Mouse (Mus musculus) bone marrow macrophage, adult 2 months (primary cell): ENCODE results near the gene Kif5c. TPM values are rescaled to one million over a fixed set of nuclear protein-coding genes. Genes with fewer than 3 reads are reported as not detected.

Experiments used
- H3K27ac ChIP-seq: 2 replicates; pipeline ENCODE4 v1.5.1; 2012; ENCODE audit warnings: low read depth, low read length; ENCODE audit not compliant: insufficient read depth
- H3K4me1 ChIP-seq: 2 replicates; pipeline ENCODE4 v1.6.1; 2012; ENCODE audit warnings: low read length; ENCODE audit not compliant: control insufficient read depth, insufficient read depth
- H3K4me3 ChIP-seq: 2 replicates; pipeline ENCODE4 v1.5.1; 2012; ENCODE audit warnings: mild to moderate bottlenecking, low read length, moderate library complexity; ENCODE audit not compliant: insufficient read depth
- CTCF ChIP-seq: IDR thresholded peaks from 2 replicates; pipeline ENCODE4 v1.5.1; 2012; ENCODE audit warnings: low read depth, mild to moderate bottlenecking, low read length, moderate library complexity
- POLR2A ChIP-seq: IDR thresholded peaks from 2 replicates; pipeline ENCODE4 v1.6.1; 2012; ENCODE audit warnings: mild to moderate bottlenecking, low read depth, low read length, borderline replicate concordance
- polyA plus RNA-seq: library from polyadenylated mRNA; stranded (reverse); fragments of >200 nt; gene quantifications from 2 replicates; pipeline ENCODE4 v1.2.4, GENCODE M21; 2012; ENCODE audit not compliant: missing spikeins, insufficient read depth, insufficient read length

Gene Kif5c
- polyA plus RNA-seq, 1 experiment, result 7.3 TPM

- no peak overlapping the region for H3K27ac ChIP-seq
- peaks cover 3% of the 10 kb centered on the region for H3K4me1 ChIP-seq
- TF ChIP-seq CTCF (no peak), POLR2A (no peak)
- H3K4me3 ChIP-seq, result no peak overlapping the region
Measured at GRCm38 (mm10) chr2:49621234-49621633, 2.1 kb downstream of the Kif5c start.

- H3K4me1 ChIP-seq, result no peaks in the 10 kb centered on the region
Measured at GRCm38 (mm10) chr2:49625581-49625980, 6.5 kb downstream of the Kif5c start.

DNA sequence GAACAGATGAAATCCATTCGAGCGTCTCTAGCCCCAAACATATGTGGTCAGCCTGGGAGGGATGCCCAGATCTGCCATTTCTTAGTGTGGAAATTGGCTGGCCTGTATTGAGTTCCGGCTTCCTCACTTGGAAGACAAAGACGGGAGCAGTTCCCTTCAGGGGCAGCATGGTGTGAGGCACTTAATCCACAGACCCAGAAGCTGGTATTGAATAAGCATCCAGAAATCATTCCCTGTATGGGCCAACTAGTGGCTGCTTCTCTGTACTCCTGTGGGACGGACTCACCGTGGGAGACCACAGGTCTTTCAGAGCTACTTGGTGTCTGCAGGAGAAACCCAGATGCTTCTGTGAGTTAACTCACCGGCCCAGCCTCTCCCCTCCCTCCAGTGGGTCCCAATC lies 8.5 kb downstream of the Kif5c start:
- Histone ChIP-seq H3K27ac (no peak overlapping the region), H3K4me3 (no peak overlapping the region), H3K4me1 (no peaks in the 10 kb centered on the region)
- no peak for TF ChIP-seq POLR2A
- no peak for TF ChIP-seq CTCF

More at GRCm38 (mm10) chr2:49625581-49625980, 6.5 kb downstream of the Kif5c start:
- TF ChIP-seq CTCF (no peak), POLR2A (no peak)
- no peak overlapping the region for H3K27ac ChIP-seq
- no peak overlapping the region for H3K4me3 ChIP-seq

- TF ChIP-seq POLR2A, result no peak
- TF ChIP-seq CTCF, result no peak
- H3K27ac ChIP-seq, result no peak overlapping the region
- H3K4me1 ChIP-seq, result no peaks in the 10 kb centered on the region
- H3K4me3 ChIP-seq, result no peak overlapping the region
Measured at GRCm38 (mm10) chr2:49628094-49628705, 9.1 kb downstream of the Kif5c start.

DNA sequence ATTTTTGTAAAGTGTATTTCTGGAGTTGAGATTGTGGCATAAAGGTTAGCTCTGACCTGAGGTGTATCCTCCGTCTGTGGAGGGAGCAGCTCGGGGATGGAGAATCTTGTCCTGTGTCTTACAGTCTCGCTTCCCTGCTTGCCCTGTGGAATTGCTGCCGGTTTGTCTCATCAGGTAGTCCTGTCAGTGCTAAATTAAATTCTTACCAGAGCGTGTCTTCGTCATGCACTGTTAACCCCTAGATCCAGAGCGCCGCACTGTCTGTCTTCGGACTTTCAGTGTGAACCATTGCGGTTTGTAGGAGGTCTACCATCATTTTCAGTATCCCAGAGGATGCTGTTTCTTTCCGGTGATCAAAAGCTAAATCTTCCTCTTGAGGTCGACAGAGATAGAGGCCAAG lies 10.1 kb downstream of the Kif5c start:
- Histone ChIP-seq H3K27ac (no peak overlapping the region), H3K4me1 (no peaks in the 10 kb centered on the region), H3K4me3 (no peak overlapping the region)
- no peak for TF ChIP-seq CTCF
- TF ChIP-seq POLR2A, result no peak

DNA sequence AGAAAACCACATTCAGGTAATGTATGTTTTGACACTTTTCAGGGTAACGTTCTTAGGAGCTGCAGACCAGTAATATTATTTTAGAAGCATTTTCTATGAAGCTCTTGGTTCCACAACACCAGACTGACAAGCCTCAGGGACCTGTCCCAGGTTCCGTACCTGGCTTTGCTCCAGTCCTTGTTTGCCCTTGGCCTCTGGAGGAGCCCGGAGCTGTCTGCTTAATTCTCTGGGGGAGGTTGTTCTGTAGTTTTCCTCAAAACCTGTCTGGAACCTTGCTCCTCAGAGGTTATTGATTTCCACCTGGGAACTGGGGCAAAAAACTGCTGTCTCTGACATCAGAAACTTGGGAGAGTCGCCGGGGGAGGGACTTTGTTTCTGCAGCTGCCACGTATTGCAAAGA lies 11.5 kb downstream of the Kif5c start:
- no peak overlapping the region for H3K27ac ChIP-seq
- H3K4me1 ChIP-seq, result no peaks in the 10 kb centered on the region
- TF ChIP-seq CTCF, result no peak
- TF ChIP-seq POLR2A, result no peak
- H3K4me3 ChIP-seq, result no peak overlapping the region

DNA sequence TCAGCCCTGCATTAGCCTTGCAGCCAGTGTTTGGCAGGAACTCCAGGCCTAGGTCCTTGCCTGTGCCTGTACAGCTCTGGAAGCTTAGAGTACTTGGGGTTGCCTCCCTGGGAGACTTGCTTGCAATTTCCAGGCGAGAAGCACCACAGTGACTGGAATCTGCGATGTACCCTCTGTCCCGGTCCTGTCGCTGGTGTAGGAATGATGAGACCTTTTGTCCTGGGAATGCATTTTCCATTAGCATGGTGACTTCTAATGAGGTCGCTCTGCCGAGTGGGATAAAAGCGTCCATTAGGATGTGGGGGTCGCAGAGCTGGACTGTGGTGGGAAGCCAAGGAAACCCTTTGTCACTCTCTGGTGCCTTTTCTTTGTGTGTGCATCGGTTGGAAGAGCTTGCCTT lies 14.1 kb downstream of the Kif5c start:
- TF ChIP-seq POLR2A (no peak), CTCF (no peak)
- H3K4me1 ChIP-seq, result no peaks in the 10 kb centered on the region
- H3K27ac ChIP-seq, result no peak overlapping the region
- H3K4me3 ChIP-seq, result no peak overlapping the region

- Histone ChIP-seq H3K4me3 (no peak overlapping the region), H3K4me1 (peaks cover 4% of the 10 kb centered on the region), H3K27ac (no peak overlapping the region)
- TF ChIP-seq POLR2A (no peak), CTCF (no peak)
Measured at GRCm38 (mm10) chr2:49642761-49643160, 23.7 kb downstream of the Kif5c start.

GRCm38 (mm10) chr2:49643756-49644155 lies 24.7 kb downstream of the Kif5c start:
- no peak for TF ChIP-seq CTCF
- no peak for TF ChIP-seq POLR2A
- Histone ChIP-seq H3K4me3 (no peak overlapping the region), H3K4me1 (peaks cover 4% of the 10 kb centered on the region), H3K27ac (no peak overlapping the region)

DNA sequence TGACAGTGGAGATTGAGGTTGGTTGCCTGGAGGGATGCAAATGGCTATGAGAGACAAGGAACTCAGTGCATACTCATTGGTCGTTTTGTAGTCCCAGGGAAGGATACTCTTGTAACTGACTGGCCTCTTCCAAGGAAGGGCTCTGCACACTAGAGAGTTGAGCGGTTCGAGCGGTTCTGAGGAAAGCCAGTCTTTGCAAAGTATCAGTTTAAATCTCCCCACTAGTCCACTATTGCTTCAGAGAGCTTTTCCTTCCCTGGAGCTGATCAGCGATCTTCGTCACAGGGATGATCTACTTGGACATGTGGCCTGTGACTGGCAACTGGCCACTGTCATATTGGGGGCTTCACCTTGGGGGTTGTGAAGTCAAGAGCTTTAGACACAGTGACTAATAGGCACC lies 28.5 kb downstream of the Kif5c start:
- peaks cover 4% of the 10 kb centered on the region for H3K4me1 ChIP-seq
- TF ChIP-seq CTCF (no peak), POLR2A (no peak)
- no peak overlapping the region for H3K4me3 ChIP-seq
- H3K27ac ChIP-seq, result no peak overlapping the region

GRCm38 (mm10) chr2:49648344-49648743 lies 29.2 kb downstream of the Kif5c start:
- Histone ChIP-seq H3K4me1 (no peaks in the 10 kb centered on the region), H3K27ac (no peak overlapping the region), H3K4me3 (no peak overlapping the region)
- TF ChIP-seq POLR2A (no peak), CTCF (no peak)
